Mouse (Mus musculus) limb, embryonic 14.5 days (tissue): ENCODE measurements around the gene D130043K22Rik. TPM values are rescaled to one million over a fixed set of nuclear protein-coding genes. Genes with fewer than 3 reads are reported as not detected.

Experiments
- ATAC-seq: fragments of 200-750 bp; cut with Nextera tagmentation; 2 replicates; pipeline ENCODE4 v1.8.0; 2017; ENCODE audit warnings: low read depth, moderate number of reproducible peaks, moderate TSS enrichment; ENCODE audit not compliant: low FRiP score
- DNase-seq: peaks from one replicate; pipeline ENCODE4 v3.0.0-alpha.2; 2015; ENCODE audit warnings: low spot score
- H3K27ac ChIP-seq: fragments of 300-500 bp; sonication (generic); replicated peaks from 2 replicates; pipeline ENCODE4 v1.5.1; 2014; ENCODE audit warnings: low read depth, mild to moderate bottlenecking, low read length, moderate library complexity, mixed read lengths
- H3K27me3 ChIP-seq: fragments of 300-500 bp; sonication (generic); 2 replicates; pipeline ENCODE4 v1.6.1; 2014; ENCODE audit warnings: low read length, mixed read lengths; ENCODE audit not compliant: control insufficient read depth, insufficient read depth
- H3K36me3 ChIP-seq: fragments of 300-500 bp; sonication (generic); 2 replicates; pipeline ENCODE4 v1.6.1; 2014; ENCODE audit warnings: mild to moderate bottlenecking, low read length, moderate library complexity, mixed read lengths; ENCODE audit not compliant: control insufficient read depth, insufficient read depth
- H3K4me1 ChIP-seq: fragments of 300-500 bp; sonication (generic); 2 replicates; pipeline ENCODE4 v1.6.1; 2014; ENCODE audit warnings: antibody characterized with exemption, low read length, mixed read lengths; ENCODE audit not compliant: control insufficient read depth, insufficient read depth
- H3K4me2 ChIP-seq: fragments of 300-500 bp; sonication (generic); replicated peaks from 2 replicates; pipeline ENCODE4 v1.6.1; 2014; ENCODE audit warnings: low read depth, mild to moderate bottlenecking, low read length, moderate library complexity; ENCODE audit not compliant: severe bottlenecking
- H3K4me3 ChIP-seq: fragments of 300-500 bp; sonication (generic); replicated peaks from 2 replicates; pipeline ENCODE4 v1.5.1; 2014; ENCODE audit warnings: low read length
- H3K9ac ChIP-seq: fragments of 300-500 bp; sonication (generic); 2 replicates; pipeline ENCODE4 v1.6.1; 2014; ENCODE audit warnings: mild to moderate bottlenecking, low read depth, low read length, moderate library complexity; ENCODE audit not compliant: severe bottlenecking
- H3K9me3 ChIP-seq: fragments of 300-500 bp; sonication (generic); 2 replicates; pipeline ENCODE4 v1.6.1; 2016; ENCODE audit warnings: low read length; ENCODE audit not compliant: control insufficient read depth
- POLR2A ChIP-seq: fragments of 200-500 bp; IDR thresholded peaks from 2 replicates; pipeline ENCODE4 v1.8.0; 2012; ENCODE audit warnings: inconsistent platforms, mild to moderate bottlenecking, moderate library complexity, borderline replicate concordance; ENCODE audit not compliant: insufficient read depth, insufficient read length; ENCODE audit errors: extremely low read depth
- WGBS: fragments of 180-500 bp; shearing (Covaris S2); extraction: QIAGEN DNeasy Blood & Tissue Kit; methylation state at CpG from one replicate; pipeline ENCODE4 v1.1.7; 2014; 5-methylcytosine and 5-hydroxymethylcytosine counted together
- polyA plus RNA-seq, 2 experiments: library from polyadenylated mRNA; depleted of rRNA in 1 of 2; stranded (reverse) in 1 of 2; unstranded in 1 of 2; fragments of >200 nt; fragmentation: Nextera tagmentation in 1 of 2; extraction: Ambion mirVana in 1 of 2; gene quantifications; 2 replicates each; pipeline versions ENCODE4 v1.2.1 to v1.2.3; 2012 to 2014

Gene D130043K22Rik
- polyA plus RNA-seq, 2 experiments = 0.04 to 0.11 TPM

DNA sequence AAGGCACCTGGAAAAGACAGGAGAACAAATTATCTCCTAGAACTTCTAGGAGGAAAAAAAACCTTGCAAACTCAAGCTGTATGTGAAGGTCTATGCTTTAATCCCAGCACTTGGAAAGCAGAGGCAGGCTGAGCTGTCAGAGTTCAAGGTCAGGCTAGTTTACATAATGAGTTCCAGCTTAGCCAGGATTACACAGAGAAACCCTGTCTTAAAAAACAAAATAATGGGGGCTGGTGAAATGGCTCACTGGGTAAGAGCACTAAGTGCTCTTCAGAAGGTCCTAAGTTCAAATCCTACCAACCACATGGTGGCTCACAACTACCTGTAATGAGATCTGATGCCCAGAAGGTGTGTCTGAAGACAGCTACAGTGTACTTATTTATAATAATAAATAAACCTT lies 85.7 kb downstream of the D130043K22Rik start:
- no peak for DNase-seq
- no peaks in the 10 kb centered on the region for H3K4me1 ChIP-seq
- TF ChIP-seq POLR2A = no peak

DNA sequence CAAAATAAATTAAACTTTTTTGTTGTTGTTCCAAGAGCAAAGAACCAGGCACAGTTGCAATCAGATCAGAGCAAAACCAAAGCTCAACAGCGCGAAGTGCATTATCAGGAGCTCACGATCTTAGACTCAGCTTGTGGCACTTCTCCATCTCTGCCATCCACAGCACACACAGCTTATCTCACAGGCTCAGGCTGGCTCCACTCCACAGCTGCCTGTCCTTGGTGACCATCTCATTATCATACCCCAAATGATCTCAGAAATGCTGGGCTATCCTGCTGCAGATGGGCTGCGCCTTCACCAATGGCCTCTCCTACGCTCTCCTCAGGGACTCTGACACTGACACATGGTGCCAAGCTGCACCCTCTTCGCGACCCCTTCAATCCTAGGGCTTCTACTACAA lies 88.3 kb downstream of the D130043K22Rik start:
- no peak overlapping the region for H3K9ac ChIP-seq
- no peak overlapping the region for H3K4me2 ChIP-seq
- TF ChIP-seq POLR2A = no peak
- no peaks in the 10 kb centered on the region for H3K27me3 ChIP-seq
- H3K9me3 ChIP-seq = no peaks in the 10 kb centered on the region
- no peak overlapping the region for H3K27ac ChIP-seq
- peaks cover 6% of the 10 kb centered on the region for H3K4me1 ChIP-seq
- H3K36me3 ChIP-seq = no peaks in the 10 kb centered on the region
- 92% methylated on average over 7 of the region's 7 CpGs for WGBS
- DNase-seq (no peak), ATAC-seq (no peak)
- no peak overlapping the region for H3K4me3 ChIP-seq

More for the DNA sequence above, 85.7 kb downstream of the D130043K22Rik start:
- H3K4me3 ChIP-seq = no peak overlapping the region
- no peak overlapping the region for H3K4me2 ChIP-seq
- H3K9me3 ChIP-seq = no peaks in the 10 kb centered on the region
- no peaks in the 10 kb centered on the region for H3K27me3 ChIP-seq
- no peak overlapping the region for H3K27ac ChIP-seq
- peaks cover 2% of the 10 kb centered on the region; the same call in 1 of the 2 replicates for H3K36me3 ChIP-seq
- ATAC-seq = no peak
- H3K9ac ChIP-seq = no peak overlapping the region

DNA sequence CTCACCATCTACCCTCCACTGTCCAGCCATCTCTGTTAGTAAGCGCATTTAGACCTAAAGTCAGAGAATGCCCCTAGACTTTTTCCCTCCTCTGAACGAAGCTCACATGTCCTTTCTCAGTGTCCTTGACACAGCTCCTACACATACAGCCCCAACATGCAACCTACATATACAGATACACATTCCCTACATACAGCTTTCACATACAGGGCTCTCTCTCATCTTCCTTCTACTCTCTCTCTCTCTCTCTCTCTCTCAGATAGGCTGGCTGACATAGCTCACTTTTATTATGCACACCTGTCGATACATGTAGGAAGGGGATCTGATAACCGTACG lies 91.8 kb downstream of the D130043K22Rik start:
- WGBS = 47% methylated on average over 5 of the region's 5 CpGs

DNA sequence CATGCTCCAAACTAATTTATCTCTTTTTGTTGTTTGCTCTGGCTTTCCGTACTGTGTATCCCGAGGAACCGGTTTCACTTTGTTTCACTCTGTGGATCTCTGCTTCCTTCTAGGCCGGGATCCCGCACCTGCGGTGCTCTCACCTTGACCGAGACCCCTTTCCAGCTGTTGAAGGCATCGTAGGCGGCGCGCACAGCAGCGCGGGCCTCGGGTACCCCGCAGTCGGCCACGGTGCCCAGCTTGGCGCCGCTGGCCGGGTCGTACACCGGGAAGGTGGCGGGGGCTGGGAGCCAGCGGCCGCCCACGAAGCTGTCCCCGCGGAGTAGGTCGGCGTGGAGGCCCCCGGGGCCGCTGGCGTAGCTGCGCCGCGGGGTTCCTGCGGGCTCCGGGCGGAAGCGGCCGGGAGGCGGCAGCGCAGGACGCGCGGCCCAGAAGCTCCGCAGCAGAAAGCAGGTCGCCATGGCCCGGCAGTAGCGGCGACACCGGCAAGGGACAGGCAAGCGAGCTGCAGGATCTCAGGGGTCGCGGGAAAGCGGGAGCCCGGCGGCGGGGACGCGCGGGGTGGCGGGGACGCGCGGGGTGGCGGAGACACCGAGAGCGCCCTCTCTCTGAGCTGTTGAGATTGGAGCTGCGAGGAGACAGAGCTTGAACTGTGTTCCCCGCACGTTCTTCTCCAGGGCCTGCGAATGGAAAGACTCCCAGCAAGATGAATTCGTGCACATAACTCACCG lies 92.3 kb downstream of the D130043K22Rik start, which contains the start of gene Aldh5a1:
Gene Aldh5a1, minus strand, starts transcription at position 554 of the 731 bp plus-strand sequence.
- Histone ChIP-seq H3K9ac (peak within 1 kb of the TSS; percentile 92), H3K27me3 (no peaks in the 10 kb centered on the region), H3K36me3 (no peaks in the 10 kb centered on the region), H3K4me3 (peak within 1 kb of the TSS; percentile 92), H3K9me3 (no peaks in the 10 kb centered on the region), H3K27ac (peak within 1 kb of the TSS; percentile 55; the same call in 1 of the 2 replicates), H3K4me2 (peak within 1 kb of the TSS; percentile 73), H3K4me1 (peaks cover 6% of the 10 kb centered on the region)
- TF ChIP-seq POLR2A = 0 out of 2 replicates have a peak, but pooled peaks have one; percentile 15
- ATAC-seq (peak; percentile 89), DNase-seq (peak; percentile 67)
- under 1% methylated on average over 67 of the region's 75 CpGs for WGBS

More for the DNA sequence above, 91.8 kb downstream of the D130043K22Rik start:
- Histone ChIP-seq H3K4me2 (peak overlapping the region; percentile 73), H3K27me3 (no peaks in the 10 kb centered on the region), H3K27ac (no peak overlapping the region), H3K4me1 (peaks cover 6% of the 10 kb centered on the region), H3K9me3 (no peaks in the 10 kb centered on the region), H3K36me3 (no peaks in the 10 kb centered on the region), H3K9ac (peak overlapping the region; percentile 92), H3K4me3 (peak overlapping the region; percentile 92)
- DNase-seq (peak; percentile 17), ATAC-seq (no peak)
- no peak for TF ChIP-seq POLR2A

DNA sequence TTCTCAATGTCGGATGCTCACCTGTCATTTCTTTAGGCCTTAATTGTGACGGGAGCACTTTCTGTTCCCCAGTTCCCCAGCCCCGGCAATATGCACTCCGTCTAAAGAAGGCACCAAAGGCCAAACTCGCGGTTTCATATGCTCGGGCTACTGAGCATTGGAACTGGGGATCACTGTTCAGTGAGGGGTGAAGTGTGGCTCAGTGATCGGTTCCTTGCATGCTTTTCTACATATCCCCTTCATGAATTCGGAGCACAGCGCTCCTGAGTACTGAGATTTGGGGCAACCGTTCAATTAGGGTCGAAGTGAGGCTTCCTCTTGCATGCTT lies 92.9 kb downstream of the D130043K22Rik start:
- ATAC-seq (peak; percentile 58; the same call in 1 of the 2 replicates), DNase-seq (no peak)
- H3K27ac ChIP-seq = no peak overlapping the region
- 19% methylated on average over 12 of the region's 12 CpGs for WGBS
- TF ChIP-seq POLR2A = no peak
- H3K4me3 ChIP-seq = peak overlapping the region; percentile 92
- peak overlapping the region; percentile 92 for H3K9ac ChIP-seq
- H3K36me3 ChIP-seq = no peaks in the 10 kb centered on the region
- H3K4me2 ChIP-seq = peak overlapping the region; percentile 73
- peaks cover 6% of the 10 kb centered on the region for H3K4me1 ChIP-seq
- no peaks in the 10 kb centered on the region for H3K27me3 ChIP-seq
- H3K9me3 ChIP-seq = no peaks in the 10 kb centered on the region
